Comparison of ENCODE assay signal across 39 mouse cellular contexts in genomic region chr4:92097386-92097785, GRCm38 (mm10). TPM values are rescaled to one million over a fixed set of nuclear protein-coding genes. Genes with fewer than 3 reads are reported as not detected.
"Had no signal": no experiment of that assay in that cellular context is flagged by ENCODE, and none has a peak within 500 bp of the region (broad histone marks: within the 10 kb centered on the region; RNA-seq: fewer than 3 reads in every experiment).

No protein-coding gene starts in this region.

- H3K4me2 ChIP-seq: embryonic facial prominence, embryonic 12.5 days; embryonic facial prominence, embryonic 13.5 days; embryonic facial prominence, embryonic 15.5 days; forebrain, embryonic 12.5 days; forebrain, embryonic 13.5 days; forebrain, embryonic 15.5 days had no signal

- H3K4me1 ChIP-seq: embryonic facial prominence, embryonic 10.5 days; embryonic facial prominence, embryonic 12.5 days; embryonic facial prominence, embryonic 13.5 days; embryonic facial prominence, embryonic 15.5 days; forebrain, embryonic 10.5 days; forebrain, embryonic 12.5 days; forebrain, embryonic 13.5 days; forebrain, embryonic 15.5 days had no signal

- H3K9me3 ChIP-seq: embryonic facial prominence, embryonic 10.5 days; embryonic facial prominence, embryonic 12.5 days; embryonic facial prominence, embryonic 13.5 days; embryonic facial prominence, embryonic 15.5 days; forebrain, embryonic 10.5 days; forebrain, embryonic 12.5 days; forebrain, embryonic 13.5 days; forebrain, embryonic 15.5 days had no signal

- H3K4me3 ChIP-seq: embryonic facial prominence, embryonic 10.5 days; embryonic facial prominence, embryonic 12.5 days; embryonic facial prominence, embryonic 13.5 days; embryonic facial prominence, embryonic 15.5 days; erythroblast, embryonic 14.5 days; forebrain, embryonic 10.5 days; forebrain, embryonic 12.5 days; forebrain, embryonic 13.5 days; forebrain, embryonic 15.5 days; gastrocnemius, adult 2 months had no signal

- DNase-seq: cerebellum, adult 18-20 months; cerebellum, adult 2 months; cerebellum, adult 8-10 months; cerebellum, adult 9-10 months; cerebellum, adult 9-11 months; cerebellum, postnatal 10 days; cerebellum, postnatal 14 days; cerebellum, postnatal 25 days; cerebellum, postnatal 36 days; embryo, embryonic 11 days; forebrain, postnatal 0 days; gastrocnemius, adult 2 months; gastrocnemius, postnatal 10 days; gastrocnemius, postnatal 14 days; gastrocnemius, postnatal 25 days; gastrocnemius, postnatal 36 days; heart, adult 11 months had no signal

- H3K27ac ChIP-seq: embryonic facial prominence, embryonic 10.5 days; embryonic facial prominence, embryonic 12.5 days; embryonic facial prominence, embryonic 13.5 days; embryonic facial prominence, embryonic 15.5 days; forebrain, embryonic 10.5 days; forebrain, embryonic 12.5 days; forebrain, embryonic 13.5 days; forebrain, embryonic 15.5 days; gastrocnemius, adult 2 months had no signal

- H3K36me3 ChIP-seq: embryonic facial prominence, embryonic 10.5 days; embryonic facial prominence, embryonic 12.5 days; embryonic facial prominence, embryonic 13.5 days; embryonic facial prominence, embryonic 15.5 days; forebrain, embryonic 10.5 days; forebrain, embryonic 12.5 days; forebrain, embryonic 15.5 days had no signal

- ATAC-seq: forebrain, embryonic 13.5 days; forebrain, embryonic 14.5 days; forebrain, embryonic 15.5 days; forebrain, embryonic 16.5 days; forebrain, postnatal 0 days had no signal

- H3K9ac ChIP-seq: embryonic facial prominence, embryonic 12.5 days; embryonic facial prominence, embryonic 13.5 days; embryonic facial prominence, embryonic 15.5 days; forebrain, embryonic 12.5 days; forebrain, embryonic 13.5 days; forebrain, embryonic 15.5 days; forebrain, postnatal 0 days had no signal

- H3K27me3 ChIP-seq: embryonic facial prominence, embryonic 12.5 days; embryonic facial prominence, embryonic 13.5 days; embryonic facial prominence, embryonic 15.5 days; forebrain, embryonic 12.5 days; forebrain, embryonic 13.5 days; forebrain, embryonic 15.5 days had no signal

RNA-seq across cellular contexts. Expression of gene Izumo3, which starts 49.6 kb away (rescaled TPM):
- total RNA-seq: common myeloid progenitor, adult 5-6 weeks; forebrain, postnatal 0 days; gastrocnemius, adult 18-20 months; gastrocnemius, adult 2 months; gastrocnemius, adult 8-10 months; gastrocnemius, postnatal 10 days; gastrocnemius, postnatal 14 days; gastrocnemius, postnatal 25 days; gastrocnemius, postnatal 36 days; gastrocnemius, postnatal 4 days; granulocyte monocyte progenitor cell, adult 5-6 weeks had no signal
- polyA plus RNA-seq: cerebellum, adult 2 months; cortical plate, adult 2 months; embryonic facial prominence, embryonic 10.5 days; embryonic facial prominence, embryonic 11.5 days; embryonic facial prominence, embryonic 12.5 days; embryonic facial prominence, embryonic 13.5 days; embryonic facial prominence, embryonic 14.5 days; embryonic facial prominence, embryonic 15.5 days; erythroblast, embryonic 14.5 days; forebrain, embryonic 10.5 days; forebrain, embryonic 11.5 days; forebrain, embryonic 12.5 days; forebrain, embryonic 13.5 days; forebrain, embryonic 14.5 days; forebrain, embryonic 15.5 days; forebrain, embryonic 16.5 days; forebrain, postnatal 0 days; frontal cortex, adult 2 months; gonadal fat pad, adult 2 months had no signal
